ENCODE assay signal across 8 mouse cellular contexts in the genomic region with DNA sequence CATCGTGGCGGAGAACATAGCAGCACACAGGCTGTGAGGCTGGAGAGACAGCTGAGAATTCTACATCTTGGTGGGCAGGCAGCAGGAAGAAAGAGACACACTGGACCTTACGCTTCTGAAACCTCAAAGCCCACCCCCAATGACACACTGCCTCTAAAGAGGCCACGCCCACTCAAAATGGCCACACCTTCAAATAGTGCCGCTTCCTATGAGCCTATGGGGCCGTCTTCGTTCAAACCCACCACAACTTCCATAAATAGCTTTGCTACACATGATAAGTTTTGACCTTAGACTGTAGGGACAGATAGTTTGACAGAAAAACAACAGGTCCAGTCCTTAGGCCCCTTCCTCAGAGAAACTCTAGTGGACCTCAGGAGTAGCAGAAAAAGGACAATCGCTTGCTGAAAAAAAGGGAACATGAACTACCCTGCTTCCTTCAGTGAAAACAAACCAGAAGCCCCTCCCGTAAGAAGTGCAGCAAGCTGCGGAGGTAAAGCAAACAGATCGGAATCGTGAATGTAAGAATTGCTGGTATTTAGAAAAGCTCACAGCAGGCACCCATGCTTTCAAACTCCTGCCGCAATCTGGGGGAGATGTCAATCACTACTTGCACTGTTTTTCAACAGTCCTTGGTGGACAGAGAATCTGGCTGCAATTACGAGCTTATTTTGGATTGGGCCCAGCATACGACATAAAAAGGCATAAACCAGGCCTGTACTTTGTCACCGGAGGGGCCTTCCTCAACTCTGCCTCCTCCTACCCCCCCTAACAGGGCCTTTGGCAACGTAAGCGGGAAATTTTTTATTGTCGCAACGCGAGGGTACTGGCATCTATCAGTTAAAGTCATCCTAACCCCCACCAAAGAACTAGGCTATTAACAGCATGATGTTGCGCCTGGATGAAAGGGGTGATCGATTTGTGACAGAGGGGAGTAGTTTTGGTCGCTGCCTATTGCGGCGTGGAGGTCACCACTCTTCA. TPM values are rescaled to one million over a fixed set of nuclear protein-coding genes. Genes with fewer than 3 reads are reported as not detected.
DNase-seq lines count a peak whose midpoint lies in the region; ATAC-seq and TF ChIP-seq lines count a peak whose summit lies in the region.

No protein-coding gene starts in this region.

- no peaks in the 10 kb centered on the region for H3K4me1 ChIP-seq in cerebellum, adult 2 months (ENCODE audit: control insufficient read depth, insufficient read depth, low read length)
- H3K4me1 ChIP-seq in bone marrow, adult 2 months (ENCODE audit: control insufficient read depth, insufficient read depth, low read length), result peaks cover 2% of the 10 kb centered on the region; the same call in 1 of the 2 replicates
- peaks cover 35% of the 10 kb centered on the region for H3K4me1 ChIP-seq in limb, embryonic 13.5 days

- no peak for TF ChIP-seq POLR2A in cerebellum, adult 2 months (IDR thresholded peaks at IDR 0.05; ENCODE audit: borderline replicate concordance, insufficient read depth, low read length)
- no peak for TF ChIP-seq POLR2A in bone marrow, adult 2 months (IDR thresholded peaks at IDR 0.05; ENCODE audit: borderline replicate concordance, control insufficient read depth, low read depth, low read length)
- no peak for TF ChIP-seq POLR2A in myocyte (IDR thresholded peaks at IDR 0.05; ENCODE audit: insufficient read length, low read depth)

- no peak for TF ChIP-seq CTCF in cerebellum, adult 2 months (IDR thresholded peaks at IDR 0.05; ENCODE audit: borderline replicate concordance, insufficient read depth, low read depth, low read length)
- TF ChIP-seq CTCF in bone marrow, adult 2 months (IDR thresholded peaks at IDR 0.05; ENCODE audit: control insufficient read depth, insufficient read depth, low read length), result no peak

- H3K4me2 ChIP-seq in limb, embryonic 13.5 days (replicated peaks), result peak overlapping the region; percentile 84
- peak overlapping the region; percentile 85 for H3K4me2 ChIP-seq in myocyte (ENCODE audit: low read depth)

- peak overlapping the region; percentile 12 for H3ac ChIP-seq in myocyte (ENCODE audit: control insufficient read depth, insufficient read length)

- no peak overlapping the region for H3K27ac ChIP-seq in cerebellum, adult 2 months (ENCODE audit: insufficient read depth, low read length)
- H3K27ac ChIP-seq in bone marrow, adult 2 months (ENCODE audit: control insufficient read depth, insufficient read depth, low read depth, low read length, poor library complexity), result no peak overlapping the region; the same call in 1 of the 2 replicates
- peak overlapping the region; percentile 98 for H3K27ac ChIP-seq in limb, embryonic 13.5 days

- peak overlapping the region; percentile 88 for H3K9ac ChIP-seq in limb, embryonic 13.5 days

- no peaks in the 10 kb centered on the region for H3K27me3 ChIP-seq in cerebellum, adult 2 months (ENCODE audit: control insufficient read depth, insufficient read depth, low read length)
- H3K27me3 ChIP-seq in limb, embryonic 13.5 days, result no peaks in the 10 kb centered on the region
- H3K27me3 ChIP-seq in myocyte (ENCODE audit: control insufficient read depth, insufficient read depth, insufficient read length), result no peaks in the 10 kb centered on the region

- H3K4me3 ChIP-seq in cerebellum, adult 2 months (replicated peaks; ENCODE audit: insufficient read depth, low read depth, low read length), result peak overlapping the region; percentile 78
- peak overlapping the region; percentile 54 for H3K4me3 ChIP-seq in bone marrow, adult 2 months (replicated peaks; ENCODE audit: control insufficient read depth, low read depth, low read length)
- H3K4me3 ChIP-seq in limb, embryonic 13.5 days, result peak overlapping the region; percentile 77
- peak overlapping the region; percentile 90 for H3K4me3 ChIP-seq in myocyte

- no peak for DNase-seq in cerebellum, adult 2 months
- no peak for DNase-seq in cerebellum, adult 11-12 months
- DNase-seq in heart, adult 8-10 months (ENCODE audit: low spot score), result peak; percentile 32
- DNase-seq in cerebellum, adult 8-10 months, result no peak
- no peak for DNase-seq in cerebellum, postnatal 36 days

- 53% methylated on average over 26 of the region's 26 CpGs for WGBS in cerebellum, adult 2 months
- WGBS in bone marrow, adult 2 months, result 17% methylated on average over 26 of the region's 26 CpGs
- WGBS in limb, embryonic 13.5 days, result 15% methylated on average over 26 of the region's 26 CpGs

- no peaks in the 10 kb centered on the region for H3K36me3 ChIP-seq in limb, embryonic 13.5 days
- H3K36me3 ChIP-seq in myocyte (ENCODE audit: control insufficient read depth, insufficient read depth), result no peaks in the 10 kb centered on the region

- H3K79me2 ChIP-seq in myocyte (ENCODE audit: control insufficient read depth, insufficient read depth), result peaks cover 36% of the 10 kb centered on the region

- H3K9me3 ChIP-seq in limb, embryonic 13.5 days, result no peaks in the 10 kb centered on the region

- ATAC-seq in limb, embryonic 13.5 days (ENCODE audit: low FRiP score, low read depth), result peak; percentile 37

TF ChIP-seq in myocyte, 11 proteins besides CTCF, POLR2A, EP300 and RAD21:
- TF ChIP-seq TCF12 (IDR thresholded peaks at IDR 0.05; ENCODE audit: insufficient read depth, poor library complexity, severe bottlenecking), result no peak
- no peak for TF ChIP-seq CEBPB (IDR thresholded peaks at IDR 0.05; ENCODE audit: insufficient read depth, poor library complexity, severe bottlenecking)
- no peak for TF ChIP-seq REST (IDR thresholded peaks at IDR 0.05; ENCODE audit: insufficient read depth, insufficient read length)
- no peak for TF ChIP-seq USF1 (IDR thresholded peaks at IDR 0.05; ENCODE audit: low read depth)
- no peak for TF ChIP-seq SRF (IDR thresholded peaks at IDR 0.05; ENCODE audit: control insufficient read depth, insufficient read length, low read depth)
- no peak for TF ChIP-seq POLR2AphosphoS2 (IDR thresholded peaks at IDR 0.05; ENCODE audit: insufficient read length, low read depth)
- TF ChIP-seq MYOG (IDR thresholded peaks at IDR 0.05; ENCODE audit: control insufficient read depth in 1 of 3, insufficient read depth in 1 of 3, insufficient read length in 2 of 3, low read depth in 2 of 3), result no peak
- TF ChIP-seq MAX (IDR thresholded peaks at IDR 0.05; ENCODE audit: low read depth), result no peak
- no peak for TF ChIP-seq MYOD1 (IDR thresholded peaks at IDR 0.05; ENCODE audit: control insufficient read depth in 1 of 3, insufficient read length in 2 of 3, low read depth in 2 of 3)
- TF ChIP-seq E2F4 (IDR thresholded peaks at IDR 0.05; ENCODE audit: insufficient read depth), result no peak
- no peak for TF ChIP-seq TCF3 (IDR thresholded peaks at IDR 0.05; ENCODE audit: insufficient read length, low read depth)

RNA-seq across cellular contexts. Expression of a gene that starts 0.9 kb away (rescaled TPM):
- 14.1 and 14.3 TPM in 2 replicates for polyA plus RNA-seq in cerebellum, adult 2 months (2012; rRNA removed)
- polyA plus RNA-seq in bone marrow, adult 2 months (2011; ENCODE audit: insufficient read depth, insufficient read length, low replicate concordance, missing spikeins), result 7.8 and 36.9 TPM in 2 replicates
- 10 to 100 TPM; 17.3 to 22.3 (median 21.3) TPM for total RNA-seq in heart, adult 8-10 months (2022)
- polyA plus RNA-seq in limb, embryonic 13.5 days (2015; fragmentation: Nextera tagmentation; extraction: Ambion mirVana), result 207 and 225 TPM in 2 replicates
- 264 TPM for polyA plus RNA-seq in myocyte (2012; fragmentation: generic; extraction: Trizol)
